Mouse (Mus musculus) kidney, adult 11 months (tissue): ENCODE data around the gene Bard1.

ENCODE experiments used
- DNase-seq: peaks from one replicate; pipeline ENCODE4 v3.0.0; 2022

Bard1 gene

DNA sequence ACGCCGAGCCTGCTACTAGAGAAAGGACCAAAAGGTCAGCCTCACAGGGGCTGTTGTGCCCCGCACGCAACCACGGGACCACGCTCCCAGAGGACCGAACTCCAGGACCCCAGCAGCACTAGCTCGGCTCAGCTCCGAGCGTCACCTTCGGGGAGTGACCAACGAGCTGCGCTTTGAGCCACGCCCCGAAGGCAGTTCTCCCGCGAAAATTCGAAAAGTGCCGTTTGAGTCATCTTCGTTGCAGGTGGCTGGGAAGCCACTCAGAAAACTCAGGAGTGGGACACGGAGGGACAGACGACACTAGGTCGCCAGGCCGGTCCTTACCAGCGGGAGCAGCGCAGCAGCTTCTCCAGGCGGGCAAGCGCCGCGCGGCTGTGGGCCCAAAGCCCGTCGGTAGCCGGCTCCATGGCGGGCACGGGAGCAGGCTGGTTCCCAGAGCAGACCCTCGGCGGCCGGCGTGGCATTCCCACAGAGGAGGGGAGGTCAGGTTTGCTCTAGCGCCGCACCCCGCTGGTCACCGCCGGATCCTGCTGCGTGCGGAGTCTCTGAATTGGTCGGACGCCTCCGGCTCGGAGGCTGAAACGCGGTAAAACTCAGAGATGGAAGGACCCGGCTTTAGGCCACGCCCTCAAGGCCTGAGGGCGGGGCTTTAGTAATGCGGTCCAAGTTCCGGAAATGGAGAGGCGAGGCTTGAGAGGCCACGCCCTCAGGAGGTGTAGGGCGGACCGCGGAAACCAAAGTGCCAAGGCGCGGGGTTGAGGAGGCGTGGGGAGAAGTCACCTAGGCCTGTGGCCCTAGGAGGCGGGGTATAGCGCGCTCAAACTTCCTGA, at the start of gene Bard1:
Gene Bard1 (minus strand): TSS at position 803 of the 830 bp plus-strand sequence.
- peak; percentile 97 for DNase-seq

DNA sequence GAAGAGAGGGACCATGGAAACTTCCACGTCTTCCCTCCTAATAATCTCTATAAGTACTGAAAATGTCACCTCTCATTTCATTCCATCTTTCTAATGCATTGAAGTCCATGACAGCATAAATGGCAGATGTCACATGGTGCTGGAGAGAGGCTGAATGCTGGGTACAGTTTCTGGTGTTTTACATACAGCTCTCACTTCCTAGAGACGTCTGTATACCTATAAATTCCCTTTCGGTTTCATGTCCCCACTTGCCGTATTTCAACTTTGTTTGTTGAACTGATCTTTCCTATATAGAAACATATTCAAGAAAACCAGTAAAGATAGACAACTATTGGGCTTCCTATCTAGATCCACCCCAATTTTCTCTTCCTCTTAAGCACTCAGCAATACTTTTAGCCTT, 24.2 kb upstream of the Bard1 start:
- no peak for DNase-seq

DNA sequence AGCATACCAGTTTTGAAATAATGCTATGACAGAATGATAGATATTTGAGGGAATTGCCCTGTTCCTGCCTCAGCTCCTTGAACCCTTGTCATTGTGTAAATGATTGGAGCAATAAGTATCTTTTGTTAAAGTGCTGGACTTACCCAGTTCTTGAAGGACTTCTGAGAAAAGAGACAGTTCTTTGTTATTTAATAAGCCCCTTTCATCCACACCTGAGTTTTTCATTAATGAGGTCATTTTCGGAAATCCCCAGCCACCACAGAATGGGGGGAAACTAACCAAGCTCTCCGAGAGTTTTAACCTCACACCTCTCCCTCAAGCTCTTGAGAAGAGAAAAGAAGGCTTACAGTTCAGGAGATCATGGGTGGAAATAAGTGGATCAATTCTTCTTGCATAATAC, 15.6 kb upstream of the Bard1 start:
- no peak for DNase-seq

DNA sequence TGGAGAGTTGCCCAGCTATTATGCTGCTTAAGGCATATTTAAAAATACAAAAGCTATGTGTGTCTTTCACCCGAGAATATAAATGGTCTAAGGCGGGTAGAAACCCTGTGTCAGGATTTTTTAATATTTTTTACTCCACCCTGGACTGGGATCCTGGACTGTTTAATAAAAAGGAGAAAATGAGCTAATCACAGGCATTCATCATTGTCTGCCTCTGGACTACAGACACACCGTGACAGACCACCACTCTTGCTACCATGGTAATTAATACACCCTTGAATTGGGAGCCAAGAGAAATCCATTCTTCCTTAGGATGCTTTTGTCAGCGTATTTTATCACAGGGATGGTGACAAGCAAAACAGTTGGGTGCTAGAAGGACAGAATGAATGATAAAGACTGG, 14.3 kb upstream of the Bard1 start:
- no peak for DNase-seq

DNA sequence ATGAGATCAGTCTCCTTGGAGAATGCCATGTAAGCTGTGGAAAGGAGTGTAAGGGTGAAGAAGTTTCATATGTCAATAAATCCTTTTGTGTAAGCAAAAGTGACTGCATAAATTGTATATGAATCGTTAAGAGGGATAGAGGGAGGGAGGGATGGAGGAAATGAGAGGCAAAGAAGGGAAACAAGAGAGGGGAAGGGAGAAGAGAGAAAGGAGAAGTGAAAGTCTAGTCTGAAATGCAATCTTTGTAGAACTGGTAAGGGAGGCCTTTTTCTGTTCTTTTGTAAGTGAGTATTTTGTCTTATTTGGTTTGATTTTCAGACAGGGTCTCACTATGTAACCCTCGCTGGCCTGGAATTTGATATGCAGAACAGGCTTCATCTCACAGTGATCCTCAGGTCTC, 12.8 kb upstream of the Bard1 start:
- no peak for DNase-seq

DNA sequence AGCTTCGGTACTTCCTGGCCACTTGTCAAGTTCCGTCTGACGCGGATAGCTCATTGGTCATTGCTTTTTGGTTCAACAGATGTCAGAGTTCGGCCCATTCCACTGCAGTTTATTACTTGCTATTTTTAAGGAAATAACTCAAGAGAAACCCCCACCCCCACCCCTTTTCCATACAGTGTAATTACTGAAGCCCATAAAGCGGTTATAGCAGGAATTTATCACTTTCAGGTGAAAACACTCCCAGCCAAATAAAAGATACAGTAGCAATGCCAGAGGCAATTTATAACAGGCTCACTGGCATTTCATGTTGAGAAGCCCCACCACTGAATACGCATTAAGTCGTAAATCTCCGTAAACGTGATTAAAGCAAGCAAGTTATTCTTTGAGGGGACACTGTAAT, 6.9 kb upstream of the Bard1 start:
- no peak for DNase-seq

DNA sequence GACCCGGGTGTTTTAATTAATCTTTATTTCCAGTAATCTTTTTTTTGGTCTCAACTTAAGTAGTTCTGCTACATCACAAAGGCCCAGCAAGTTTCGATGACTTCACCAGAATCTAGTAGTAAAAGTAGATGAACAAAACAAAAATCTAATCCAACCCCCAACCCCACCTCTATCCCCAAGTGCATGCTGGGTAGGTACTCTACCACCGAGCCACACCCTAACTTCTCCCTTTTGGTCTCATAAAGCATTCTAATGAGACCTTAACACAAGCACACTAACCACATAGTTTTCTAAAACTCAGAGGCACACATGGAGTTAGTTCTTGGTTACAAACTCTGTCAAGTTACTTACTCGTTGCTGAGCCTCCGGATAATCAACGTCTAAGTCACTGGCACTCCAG, 3.2 kb upstream of the Bard1 start:
- DNase-seq = no peak

DNA sequence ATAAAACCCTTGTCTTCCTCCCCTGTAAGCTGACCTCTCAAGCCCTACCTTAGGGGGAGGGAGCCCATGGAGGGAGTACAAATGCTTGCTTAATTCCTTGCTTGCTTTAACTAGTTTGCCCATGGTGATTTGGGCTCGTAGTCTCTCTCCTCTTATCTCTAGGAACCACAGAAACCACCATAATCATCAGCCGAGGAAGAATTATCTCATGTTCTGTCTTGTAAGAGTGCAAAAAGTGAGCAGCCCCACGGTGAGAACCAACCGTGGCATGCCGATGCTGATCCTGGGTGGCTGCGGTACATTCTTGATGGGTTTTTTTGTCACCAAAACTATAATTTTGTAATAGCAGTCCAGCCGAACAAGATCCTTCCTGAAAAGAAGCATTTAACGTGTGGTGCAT, 2.8 kb upstream of the Bard1 start:
- no peak for DNase-seq

DNA sequence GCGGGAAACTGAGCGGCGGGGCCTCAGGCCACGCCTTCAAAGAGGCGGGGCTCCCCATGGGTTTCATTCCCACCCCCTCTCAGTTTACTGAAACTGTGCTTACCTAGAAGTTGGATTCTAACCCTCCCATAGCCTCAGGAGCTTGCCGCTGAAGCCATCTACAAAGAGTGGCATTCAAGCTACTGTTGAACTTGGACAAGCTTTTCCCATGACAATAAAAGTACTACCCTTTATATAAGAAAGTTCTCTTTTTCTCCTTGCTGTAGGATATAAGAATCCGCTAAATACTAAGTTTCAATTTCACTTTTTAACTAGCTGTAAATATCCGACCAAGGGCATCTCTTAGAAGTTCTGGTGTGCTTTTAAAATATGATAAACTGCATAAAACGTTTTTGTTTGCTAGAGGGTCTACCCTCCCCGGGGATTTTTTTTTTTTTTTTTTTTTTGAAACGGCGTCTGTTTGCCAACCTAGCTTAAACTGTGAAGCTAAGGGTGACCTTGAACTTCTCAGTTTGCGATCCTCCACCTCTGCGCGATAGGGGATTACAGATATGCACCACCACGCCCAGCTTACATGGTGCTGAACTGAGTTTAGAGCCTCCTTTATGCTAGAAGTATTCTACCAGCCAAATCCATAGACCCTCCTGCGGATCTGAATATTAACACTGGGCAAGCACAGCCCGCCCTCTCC, 373 bp upstream of the Bard1 start:
- DNase-seq = peak; percentile 16

DNA sequence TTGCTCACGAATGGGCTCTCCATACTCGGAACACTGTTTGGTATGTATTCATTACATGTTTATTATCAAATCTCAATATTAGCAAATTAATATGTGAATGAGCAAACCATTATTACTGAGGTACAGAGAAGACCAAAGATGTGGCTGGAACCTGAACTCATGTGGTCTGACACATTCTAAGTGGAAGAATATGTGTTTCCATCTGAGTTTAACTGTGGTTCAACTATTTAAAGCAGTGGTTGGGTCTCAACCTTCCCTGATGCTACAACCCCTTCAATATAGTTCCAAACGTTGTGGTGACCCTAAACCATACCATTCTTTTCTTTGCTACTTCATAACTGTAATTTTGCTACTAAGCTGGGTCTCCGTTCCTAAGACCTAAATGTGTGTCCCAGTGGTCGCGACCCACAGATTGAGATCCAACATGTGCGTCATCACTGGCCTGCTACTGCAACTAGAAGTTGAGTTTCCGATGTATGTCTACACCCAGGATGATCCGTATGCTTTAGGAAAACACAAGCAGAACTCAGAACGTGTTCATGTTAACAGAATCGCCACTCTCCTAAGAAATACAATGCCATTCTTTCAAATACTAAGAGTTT, 1.5 kb downstream of the Bard1 start:
- no peak for DNase-seq

DNA sequence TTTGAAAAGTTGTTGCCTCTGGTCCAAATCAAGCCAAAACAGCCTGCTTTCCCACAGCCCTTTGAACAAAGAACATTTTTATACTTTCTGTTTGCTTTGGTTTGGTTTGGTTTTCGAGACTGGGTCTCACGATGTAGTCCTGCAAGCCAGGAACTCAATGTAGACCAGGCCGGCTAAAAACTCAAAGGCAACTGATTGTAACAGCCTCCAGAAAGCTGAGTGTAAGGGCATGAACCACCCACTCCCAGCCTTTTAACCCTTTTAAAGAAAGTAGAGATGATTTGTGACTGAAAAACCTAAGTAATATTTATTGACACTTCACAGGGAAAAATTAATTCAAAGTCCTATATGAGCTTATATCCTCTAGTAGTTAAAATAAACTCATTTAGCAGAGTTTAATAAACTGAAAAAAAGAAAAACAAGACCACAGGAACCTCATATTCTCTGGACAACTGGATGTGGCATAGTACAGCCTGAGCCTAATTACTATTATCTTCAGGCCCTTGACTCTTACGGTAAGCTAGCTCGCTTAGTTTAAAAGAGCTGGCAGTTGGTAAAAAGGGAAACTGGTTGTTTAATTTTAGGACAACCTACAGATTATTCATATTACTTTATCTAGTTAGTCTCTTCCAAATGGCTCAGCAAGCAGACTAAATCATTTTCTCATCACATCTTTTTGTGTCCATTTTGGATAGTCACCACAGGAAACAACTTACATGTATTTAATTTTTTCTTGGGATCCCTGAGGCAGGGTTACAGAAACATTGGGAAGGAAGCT, 2.2 kb downstream of the Bard1 start:
- DNase-seq = no peak

DNA sequence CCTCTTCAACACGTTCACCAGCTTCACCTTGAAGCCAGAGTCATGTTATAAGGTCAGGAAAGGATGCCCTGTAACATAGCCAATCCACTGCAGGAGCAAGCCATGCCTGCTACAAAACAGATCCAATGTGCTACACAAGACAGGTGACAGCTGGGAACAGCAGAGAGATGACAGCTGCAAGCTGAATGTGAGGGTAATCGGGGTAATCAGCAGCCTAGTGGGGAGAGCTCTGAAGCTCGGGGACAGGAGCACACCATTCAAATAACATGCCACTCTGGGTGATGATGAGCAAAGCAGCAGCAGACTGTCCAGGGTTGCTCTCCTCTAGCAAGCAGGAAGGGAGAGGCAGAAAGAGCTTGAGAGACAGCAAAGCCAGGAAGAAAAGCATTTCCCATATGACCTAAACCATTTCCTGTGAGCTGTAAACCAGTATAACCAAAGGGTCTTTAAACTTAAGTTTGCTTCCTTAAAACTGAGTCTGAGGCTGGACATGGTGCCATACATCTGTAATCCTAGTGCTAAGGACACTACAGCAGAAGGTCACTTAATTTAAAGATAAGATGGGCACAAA, 2.9 kb downstream of the Bard1 start:
- no peak for DNase-seq

DNA sequence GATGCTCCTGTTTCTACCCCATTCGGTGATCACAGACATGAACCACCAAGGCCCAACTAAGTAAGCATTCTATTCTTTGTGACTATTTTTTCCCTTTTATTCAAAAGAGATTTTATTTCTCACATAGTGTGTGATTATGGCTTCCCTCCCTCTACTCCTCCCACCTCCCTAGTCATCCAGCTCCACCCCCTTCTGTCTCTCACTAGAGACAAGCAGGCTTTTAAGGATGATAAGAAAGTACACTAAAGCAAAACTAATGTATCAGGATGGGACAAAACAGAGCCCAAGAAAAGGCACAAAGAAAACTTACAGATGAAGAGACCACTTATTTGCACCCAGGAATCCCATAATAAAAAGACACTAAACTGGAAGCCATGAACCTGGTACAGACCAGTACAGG, 6.9 kb downstream of the Bard1 start:
- no peak for DNase-seq

DNA sequence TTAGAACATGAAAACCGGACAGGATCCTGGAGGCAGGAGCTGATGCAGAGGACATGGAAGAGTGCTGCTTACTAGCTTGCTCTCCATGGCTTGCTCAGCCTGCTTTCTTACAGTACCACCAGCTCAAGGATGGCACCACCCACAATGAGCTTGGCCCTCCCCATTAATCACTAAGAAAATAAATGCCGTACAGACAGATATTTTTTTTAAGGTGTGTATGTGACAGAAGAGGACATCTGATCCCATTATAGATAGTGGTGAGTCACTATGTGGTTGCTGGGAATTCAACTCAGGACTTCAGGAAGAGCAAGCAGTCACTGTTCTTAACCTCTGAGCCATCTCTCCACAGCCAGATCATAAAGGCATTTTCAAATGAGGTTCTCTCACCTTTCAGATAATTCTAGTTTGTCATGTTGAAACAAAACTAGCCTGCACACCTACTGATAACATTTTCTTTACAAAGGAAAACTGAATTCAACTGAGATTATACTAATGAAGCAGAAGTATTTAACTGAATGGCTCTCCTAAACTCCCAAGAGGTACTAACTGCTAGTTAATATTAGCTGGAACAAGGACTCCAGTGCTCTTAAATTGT, 7.6 kb downstream of the Bard1 start:
- DNase-seq = no peak

DNA sequence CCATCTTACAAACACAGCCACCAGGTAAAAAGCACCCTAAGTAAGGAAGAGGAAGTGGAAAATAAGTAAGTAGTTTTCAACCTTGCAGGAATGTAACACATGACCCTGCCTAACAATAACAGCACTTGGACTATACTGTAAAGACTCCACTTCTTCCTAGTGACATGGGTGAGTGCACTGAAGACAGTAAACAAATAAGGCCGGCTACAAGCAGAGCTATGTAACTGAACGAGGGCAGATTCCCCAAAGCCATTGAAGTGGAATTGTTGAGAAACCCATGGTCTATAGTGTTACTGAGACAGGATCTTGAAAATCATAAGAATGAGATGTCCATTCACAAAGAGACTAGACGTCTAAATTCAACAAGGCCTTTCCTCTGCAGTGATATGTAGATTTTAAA, 27.3 kb downstream of the Bard1 start:
- no peak for DNase-seq

DNA sequence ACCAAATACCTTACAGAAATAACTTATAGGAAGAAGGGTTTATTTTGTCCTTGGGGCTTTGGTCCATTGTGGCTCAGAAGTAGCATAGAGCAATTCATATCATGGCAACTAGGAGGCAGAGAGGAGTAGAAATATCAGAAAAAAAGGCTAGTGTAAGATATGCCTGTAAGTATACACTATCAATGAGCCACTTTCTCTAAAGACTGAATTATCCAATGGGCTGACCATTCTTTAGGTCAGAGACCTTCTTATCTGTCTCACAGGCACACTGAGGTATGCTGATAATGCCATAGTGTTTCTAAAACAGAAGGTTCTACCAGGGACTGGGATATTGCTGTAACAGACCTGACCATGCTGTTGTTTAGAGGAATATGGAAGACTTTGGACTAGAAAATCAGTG, 32.2 kb downstream of the Bard1 start:
- no peak for DNase-seq

DNA sequence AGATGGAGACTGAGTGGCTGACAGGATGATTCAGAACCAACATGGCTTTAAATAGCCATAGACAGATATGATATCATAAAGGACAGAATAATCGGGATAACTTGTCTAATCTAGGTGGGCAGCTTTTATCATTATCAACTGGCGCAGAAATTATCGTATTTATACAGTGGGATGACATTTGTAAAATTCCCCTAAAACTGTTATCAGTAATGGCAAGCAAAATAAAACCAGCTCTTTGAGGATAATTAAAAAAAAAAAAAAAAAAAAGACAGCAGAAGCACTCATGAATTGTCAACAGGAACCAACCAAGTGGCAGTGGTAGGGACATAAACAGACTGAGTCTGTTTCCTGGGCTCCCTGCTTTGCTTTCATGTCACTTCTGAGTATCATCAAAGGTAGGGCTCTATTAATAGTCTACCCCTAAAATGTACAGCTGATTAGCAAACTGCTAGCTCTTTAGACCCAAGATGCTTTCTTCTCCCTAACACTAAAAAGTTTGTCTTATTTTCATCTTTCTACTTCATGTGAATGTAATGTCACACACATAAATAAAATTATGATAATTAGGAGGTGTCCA, 34.1 kb downstream of the Bard1 start:
- no peak for DNase-seq

DNA sequence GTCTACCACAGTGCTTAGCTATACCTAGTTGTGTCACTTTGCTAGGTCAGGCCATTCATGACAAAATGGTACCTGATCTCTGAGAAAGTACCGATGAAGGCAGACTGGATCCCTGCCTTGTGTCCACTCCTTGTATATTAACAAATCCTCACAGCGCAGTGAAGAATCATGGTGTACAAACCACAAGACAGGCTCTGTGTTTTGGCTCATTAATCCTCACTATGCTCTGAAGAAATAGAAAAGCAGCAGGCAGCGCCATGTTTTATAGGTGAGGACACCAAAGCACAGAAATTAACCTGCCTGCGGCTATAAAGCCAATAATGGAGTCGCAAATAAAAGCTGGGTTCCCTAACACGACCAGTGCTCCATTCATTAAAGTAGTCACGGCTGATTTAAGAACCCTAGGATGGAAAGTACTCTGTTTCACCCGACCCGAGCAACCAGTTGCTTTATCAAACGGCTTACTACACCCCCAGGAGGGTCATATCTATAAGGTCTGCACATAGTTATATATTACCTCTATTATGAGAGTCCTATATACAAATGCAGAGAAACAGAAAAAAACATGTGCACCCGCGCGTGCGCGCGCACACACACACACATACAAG, 39.0 kb downstream of the Bard1 start:
- no peak for DNase-seq

DNA sequence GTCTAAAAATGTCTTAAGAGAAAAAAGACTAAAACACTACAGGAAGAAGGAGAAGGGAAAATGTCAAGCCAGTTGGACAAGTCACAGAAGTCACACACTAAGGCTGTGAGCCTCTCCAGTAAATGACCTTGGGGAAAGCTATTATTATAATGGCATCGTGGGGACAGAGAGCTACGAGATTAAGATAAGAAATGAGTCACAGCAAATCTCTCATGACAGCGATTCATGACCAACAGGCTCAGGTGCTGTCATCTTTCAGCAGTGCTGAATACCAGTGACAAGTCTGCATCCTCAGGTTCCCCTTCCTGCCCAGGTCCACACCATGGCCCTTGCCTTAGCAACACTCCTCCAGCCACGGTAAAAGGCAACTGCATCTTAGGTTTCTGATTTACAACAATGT, 46.8 kb downstream of the Bard1 start:
- DNase-seq = no peak

DNA sequence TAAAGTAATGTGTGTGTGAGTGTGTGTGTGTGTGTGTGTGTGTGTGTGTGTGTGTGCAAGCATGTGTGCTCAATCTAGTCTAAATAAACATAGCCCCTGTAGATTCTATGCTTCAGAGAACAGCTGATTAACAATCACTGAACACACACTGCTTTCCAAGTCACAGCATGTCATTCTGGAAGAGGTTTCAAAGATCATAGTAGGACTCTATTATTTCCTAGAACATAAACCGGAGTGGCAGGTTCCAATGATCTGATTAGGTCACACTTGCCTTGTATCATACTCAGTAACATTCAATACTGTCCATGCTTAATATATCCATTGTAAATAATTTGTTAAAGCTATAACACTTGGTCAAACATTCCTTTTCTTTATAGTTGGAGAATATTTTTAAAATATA, 47.5 kb downstream of the Bard1 start:
- DNase-seq = no peak

DNA sequence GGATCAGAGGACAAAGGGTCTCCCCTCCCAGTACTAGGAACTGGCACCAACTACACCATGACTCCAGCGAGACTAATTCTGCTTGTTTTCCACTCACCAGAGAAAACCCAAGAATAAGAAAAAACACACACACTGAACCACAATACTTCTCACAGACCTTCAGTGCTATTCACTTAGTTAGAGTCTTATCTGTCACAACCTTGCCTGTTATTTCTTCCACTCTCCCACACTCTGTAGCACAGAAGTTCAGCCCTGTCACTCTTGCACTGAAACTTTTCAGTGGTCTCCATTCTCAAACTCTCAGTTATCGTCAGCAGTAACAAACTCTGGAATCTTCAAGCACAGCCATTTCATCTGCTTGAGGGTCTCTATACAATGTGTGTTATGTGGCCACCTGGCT, 50.2 kb downstream of the Bard1 start:
- no peak for DNase-seq

DNA sequence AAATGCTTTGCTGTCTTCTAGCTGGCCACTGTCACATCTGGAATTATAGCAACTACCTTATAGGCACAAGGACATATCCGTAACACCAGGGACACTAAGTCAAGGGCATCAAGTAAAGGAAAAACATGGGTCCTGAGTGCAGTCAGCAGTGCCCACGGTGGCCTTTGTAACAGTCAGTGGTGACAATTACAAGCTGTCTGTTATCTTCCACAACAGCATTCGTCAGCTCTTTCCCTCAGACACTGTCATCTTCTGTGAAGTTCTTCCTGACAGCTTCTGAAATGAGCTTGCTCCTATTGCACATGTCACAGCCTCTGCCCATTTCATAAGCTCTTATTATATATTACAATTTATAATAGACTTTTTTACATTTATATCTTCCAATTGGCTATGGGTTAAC, 50.7 kb downstream of the Bard1 start:
- no peak for DNase-seq
